Mouse (Mus musculus) liver, embryonic 12.5 days (tissue): ENCODE results near the gene Igsf9b. TPM values are rescaled to one million over a fixed set of nuclear protein-coding genes. Genes with fewer than 3 reads are reported as not detected.

ENCODE experiments used
- ATAC-seq: fragments of 200-750 bp; cut with Nextera tagmentation; 2 replicates; pipeline ENCODE4 v1.8.0; 2017; ENCODE audit warnings: moderate number of reproducible peaks, mild to moderate bottlenecking, moderate library complexity
- H3K27ac ChIP-seq: fragments of 300-500 bp; sonication (generic); 2 replicates; pipeline ENCODE4 v1.5.1; 2016; ENCODE audit warnings: mild to moderate bottlenecking
- H3K27me3 ChIP-seq: fragments of 300-500 bp; sonication (generic); replicated peaks from 2 replicates; pipeline ENCODE4 v1.6.1; 2016; ENCODE audit warnings: mild to moderate bottlenecking, moderate library complexity
- H3K36me3 ChIP-seq: fragments of 300-500 bp; sonication (generic); 2 replicates; pipeline ENCODE4 v1.6.1; 2016; ENCODE audit warnings: mild to moderate bottlenecking, moderate library complexity
- H3K4me1 ChIP-seq: fragments of 300-500 bp; sonication (generic); 2 replicates; pipeline ENCODE4 v1.6.1; 2016
- H3K4me2 ChIP-seq: fragments of 300-500 bp; sonication (generic); 2 replicates; pipeline ENCODE4 v1.6.1; 2016; ENCODE audit warnings: mild to moderate bottlenecking, moderate library complexity
- H3K4me3 ChIP-seq: fragments of 300-500 bp; sonication (generic); 2 replicates; pipeline ENCODE4 v1.5.1; 2016; ENCODE audit warnings: mild to moderate bottlenecking, moderate library complexity
- H3K9ac ChIP-seq: fragments of 300-500 bp; sonication (generic); 2 replicates; pipeline ENCODE4 v1.6.1; 2016; ENCODE audit warnings: mild to moderate bottlenecking, moderate library complexity
- H3K9me3 ChIP-seq: fragments of 300-500 bp; sonication (generic); replicated peaks from 2 replicates; pipeline ENCODE4 v1.6.1; 2016; ENCODE audit warnings: mild to moderate bottlenecking, moderate library complexity
- WGBS: fragments of 180-500 bp; shearing (Covaris S2); methylation state at CpG from one replicate; pipeline ENCODE4 v1.1.7; 2016; ENCODE audit not compliant: insufficient replicate concordance; 5-methylcytosine and 5-hydroxymethylcytosine counted together
- polyA plus RNA-seq: library from polyadenylated mRNA; unstranded; fragments of >200 nt; fragmentation: Nextera tagmentation; extraction: Ambion mirVana; gene quantifications from 2 replicates; pipeline ENCODE4 v1.2.1, GENCODE M21; 2016

The Igsf9b gene
- 0.15 and 0.20 TPM in 2 replicates for polyA plus RNA-seq

- no peak within 1 kb of the TSS for H3K9ac ChIP-seq
These were observed at the start of gene Igsf9b for GRCm38 (mm10) chr9:27298411-27299285. Gene Igsf9b (plus strand): TSS chr9:27299204.

DNA sequence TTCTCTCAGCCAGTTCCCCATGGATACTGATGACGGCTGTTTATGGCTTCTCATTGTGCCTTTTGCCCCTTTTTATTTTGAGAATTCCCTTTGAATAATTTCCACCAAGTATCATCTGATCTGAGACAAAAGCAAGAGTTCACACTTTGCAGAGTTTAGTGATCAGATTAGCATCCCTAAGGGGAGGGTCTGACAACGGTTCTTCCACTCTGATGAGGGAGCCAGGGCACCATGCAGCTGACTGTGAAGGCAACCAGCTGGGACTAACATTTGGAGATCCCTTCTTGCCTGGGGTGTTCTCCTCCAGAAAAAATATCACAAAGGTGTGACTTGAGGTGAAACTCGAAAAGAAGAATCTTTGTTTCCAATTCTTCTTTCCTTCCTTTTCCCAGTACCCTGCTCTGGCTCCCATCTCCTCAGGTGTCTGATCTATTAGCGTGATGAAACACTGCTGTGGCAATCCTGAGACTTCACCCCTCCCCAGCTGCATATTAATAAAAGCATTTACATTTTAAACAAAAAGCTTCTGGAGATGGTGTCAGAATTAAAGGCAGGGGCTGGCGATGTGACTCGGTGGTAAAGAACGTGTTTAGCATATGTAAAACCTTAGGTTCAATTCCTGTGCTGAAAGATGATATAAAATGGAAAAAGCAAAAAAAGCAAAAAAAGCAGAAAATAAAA lies 46.8 kb upstream of the Igsf9b start:
- no peak overlapping the region for H3K4me2 ChIP-seq
- H3K4me3 ChIP-seq = no peak overlapping the region
- no peaks in the 10 kb centered on the region for H3K36me3 ChIP-seq
- H3K27me3 ChIP-seq = no peaks in the 10 kb centered on the region
- no peak overlapping the region for H3K27ac ChIP-seq
- H3K4me1 ChIP-seq = no peaks in the 10 kb centered on the region
- no peaks in the 10 kb centered on the region for H3K9me3 ChIP-seq
- no peak for ATAC-seq
- 56% methylated on average over 7 of the region's 7 CpGs for WGBS
- H3K9ac ChIP-seq = no peak overlapping the region

More at GRCm38 (mm10) chr9:27298411-27299285, at the start of gene Igsf9b:
- no peaks in the 10 kb centered on the region for H3K36me3 ChIP-seq
- peak within 1 kb of the TSS; percentile 68 for H3K4me2 ChIP-seq
- H3K4me1 ChIP-seq = peaks cover 10% of the 10 kb centered on the region; the same call in 1 of the 2 replicates
- no peaks in the 10 kb centered on the region for H3K9me3 ChIP-seq
- no peak within 1 kb of the TSS for H3K27ac ChIP-seq
- H3K27me3 ChIP-seq = peaks cover 74% of the 10 kb centered on the region
- peak within 1 kb of the TSS; percentile 53 for H3K4me3 ChIP-seq
- peak; percentile 89 for ATAC-seq
- WGBS = under 1% methylated on average over 40 of the region's 40 CpGs

GRCm38 (mm10) chr9:27256454-27256853 lies 42.5 kb upstream of the Igsf9b start:
- 63% methylated on average over 6 of the region's 6 CpGs for WGBS
- ATAC-seq = no peak
- H3K4me1 ChIP-seq = no peaks in the 10 kb centered on the region
- H3K4me3 ChIP-seq = no peak overlapping the region
- H3K9ac ChIP-seq = no peak overlapping the region
- no peak overlapping the region for H3K4me2 ChIP-seq
- H3K36me3 ChIP-seq = no peaks in the 10 kb centered on the region
- H3K9me3 ChIP-seq = no peaks in the 10 kb centered on the region
- no peaks in the 10 kb centered on the region for H3K27me3 ChIP-seq
- no peak overlapping the region for H3K27ac ChIP-seq

- no peak overlapping the region for H3K4me2 ChIP-seq
- no peak overlapping the region for H3K4me3 ChIP-seq
- H3K36me3 ChIP-seq = no peaks in the 10 kb centered on the region
- WGBS = 57% methylated on average over 3 of the region's 3 CpGs
- no peaks in the 10 kb centered on the region for H3K27me3 ChIP-seq
- no peak overlapping the region for H3K27ac ChIP-seq
- ATAC-seq = no peak
- no peaks in the 10 kb centered on the region for H3K4me1 ChIP-seq
- no peaks in the 10 kb centered on the region for H3K9me3 ChIP-seq
- H3K9ac ChIP-seq = no peak overlapping the region
These were observed 38.5 kb upstream of the Igsf9b start for GRCm38 (mm10) chr9:27260378-27260947.

GRCm38 (mm10) chr9:27261905-27262304 lies 37.1 kb upstream of the Igsf9b start:
- ATAC-seq = no peak
- H3K27me3 ChIP-seq = no peaks in the 10 kb centered on the region
- no peaks in the 10 kb centered on the region for H3K9me3 ChIP-seq
- no peak overlapping the region for H3K9ac ChIP-seq
- H3K27ac ChIP-seq = no peak overlapping the region
- no peaks in the 10 kb centered on the region for H3K4me1 ChIP-seq
- no peak overlapping the region for H3K4me3 ChIP-seq
- 52% methylated on average over 2 of the region's 2 CpGs for WGBS
- no peak overlapping the region for H3K4me2 ChIP-seq
- no peaks in the 10 kb centered on the region for H3K36me3 ChIP-seq

- H3K9ac ChIP-seq = no peak overlapping the region
- no peak overlapping the region for H3K4me3 ChIP-seq
- H3K36me3 ChIP-seq = no peaks in the 10 kb centered on the region
- H3K4me2 ChIP-seq = no peak overlapping the region
- WGBS = 39% methylated on average over 3 of the region's 3 CpGs
- no peak overlapping the region for H3K27ac ChIP-seq
- H3K9me3 ChIP-seq = no peaks in the 10 kb centered on the region
- no peaks in the 10 kb centered on the region for H3K4me1 ChIP-seq
- H3K27me3 ChIP-seq = no peaks in the 10 kb centered on the region
- no peak for ATAC-seq
These were observed 34.0 kb upstream of the Igsf9b start for GRCm38 (mm10) chr9:27265009-27265408.

DNA sequence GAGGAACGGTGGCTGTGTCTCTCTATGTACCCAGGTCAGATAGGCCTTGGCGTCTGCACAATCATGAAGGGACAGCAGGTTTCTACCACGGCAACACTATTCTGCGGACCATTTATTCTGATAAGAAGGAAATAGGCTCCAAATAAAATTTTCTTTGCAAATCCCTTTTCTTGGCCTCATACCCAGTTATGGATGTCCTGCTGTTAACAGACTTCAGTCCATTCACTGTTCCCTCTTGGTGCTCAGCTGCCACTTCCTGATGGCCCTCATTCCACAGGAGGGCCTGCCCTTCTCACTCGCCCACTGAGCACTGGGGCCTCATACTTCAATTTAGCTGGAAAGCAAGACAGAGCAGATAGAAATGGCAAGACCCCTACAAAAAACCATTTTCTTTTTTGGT lies 31.1 kb upstream of the Igsf9b start:
- no peak overlapping the region for H3K4me2 ChIP-seq
- no peak overlapping the region for H3K4me3 ChIP-seq
- ATAC-seq = no peak
- no peaks in the 10 kb centered on the region for H3K9me3 ChIP-seq
- H3K27me3 ChIP-seq = no peaks in the 10 kb centered on the region
- no peak overlapping the region for H3K27ac ChIP-seq
- no peaks in the 10 kb centered on the region for H3K4me1 ChIP-seq
- 69% methylated on average over 5 of the region's 5 CpGs for WGBS
- H3K36me3 ChIP-seq = no peaks in the 10 kb centered on the region
- H3K9ac ChIP-seq = no peak overlapping the region

DNA sequence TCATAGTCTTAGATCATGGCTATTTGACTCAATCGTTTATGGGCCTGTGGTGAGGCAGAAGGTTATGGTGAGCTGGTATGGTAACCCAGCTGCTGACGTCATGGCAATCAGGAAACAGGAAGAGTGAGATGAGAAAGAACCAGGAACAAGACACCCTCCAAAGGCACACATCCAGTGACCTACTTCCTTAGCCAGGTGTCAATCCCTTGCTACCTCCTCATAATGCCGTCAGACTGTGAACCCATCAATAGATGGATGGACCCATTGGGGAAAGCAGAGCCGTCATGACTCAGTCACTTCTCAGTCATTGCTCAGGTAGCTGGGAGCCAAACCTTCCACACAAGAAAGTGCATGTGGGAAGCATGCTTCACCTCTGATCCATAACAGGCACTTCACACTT lies 30.5 kb upstream of the Igsf9b start:
- no peaks in the 10 kb centered on the region for H3K4me1 ChIP-seq
- H3K36me3 ChIP-seq = no peaks in the 10 kb centered on the region
- H3K27ac ChIP-seq = no peak overlapping the region
- WGBS = 58% methylated on average over 4 of the region's 4 CpGs
- H3K4me2 ChIP-seq = no peak overlapping the region
- no peaks in the 10 kb centered on the region for H3K9me3 ChIP-seq
- H3K4me3 ChIP-seq = no peak overlapping the region
- no peak overlapping the region for H3K9ac ChIP-seq
- H3K27me3 ChIP-seq = no peaks in the 10 kb centered on the region
- ATAC-seq = no peak

- Histone ChIP-seq H3K27me3 (no peaks in the 10 kb centered on the region), H3K27ac (no peak overlapping the region), H3K4me3 (no peak overlapping the region), H3K4me2 (no peak overlapping the region), H3K36me3 (no peaks in the 10 kb centered on the region), H3K9ac (no peak overlapping the region), H3K4me1 (no peaks in the 10 kb centered on the region), H3K9me3 (no peaks in the 10 kb centered on the region)
- no peak for ATAC-seq
- WGBS = 55% methylated on average over 4 of the region's 4 CpGs
These were observed 29.7 kb upstream of the Igsf9b start for GRCm38 (mm10) chr9:27269322-27269721.

GRCm38 (mm10) chr9:27269904-27270303 lies 29.1 kb upstream of the Igsf9b start:
- H3K36me3 ChIP-seq = no peaks in the 10 kb centered on the region
- H3K9me3 ChIP-seq = no peaks in the 10 kb centered on the region
- 52% methylated on average over 2 of the region's 2 CpGs for WGBS
- no peak overlapping the region for H3K9ac ChIP-seq
- no peaks in the 10 kb centered on the region for H3K4me1 ChIP-seq
- H3K4me3 ChIP-seq = no peak overlapping the region
- H3K27ac ChIP-seq = no peak overlapping the region
- no peak overlapping the region for H3K4me2 ChIP-seq
- no peak for ATAC-seq
- no peaks in the 10 kb centered on the region for H3K27me3 ChIP-seq

DNA sequence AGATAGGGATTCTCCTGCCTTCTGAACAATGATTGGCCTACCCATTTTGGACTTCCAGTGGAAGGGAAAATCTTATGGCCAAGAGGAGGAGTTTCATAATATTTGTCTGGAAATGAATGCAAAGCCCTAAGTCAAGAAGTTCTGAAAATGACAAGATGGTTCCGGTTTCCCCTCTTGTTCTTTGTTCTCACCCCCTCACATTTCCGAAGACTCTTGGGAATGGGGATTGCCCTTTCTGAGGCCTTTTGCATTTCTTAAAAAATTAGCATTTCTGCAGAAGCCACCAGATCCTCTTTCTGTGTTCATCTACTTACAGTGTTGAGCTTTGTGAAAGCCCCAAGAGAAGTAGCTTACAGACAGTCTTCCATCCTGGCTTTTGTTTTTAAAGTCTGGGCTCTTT lies 27.1 kb upstream of the Igsf9b start:
- WGBS = 69% methylated on average over 2 of the region's 2 CpGs
- Histone ChIP-seq H3K27me3 (no peaks in the 10 kb centered on the region), H3K9ac (no peak overlapping the region), H3K27ac (no peak overlapping the region), H3K36me3 (no peaks in the 10 kb centered on the region), H3K4me3 (no peak overlapping the region), H3K9me3 (no peaks in the 10 kb centered on the region), H3K4me1 (no peaks in the 10 kb centered on the region), H3K4me2 (no peak overlapping the region)
- ATAC-seq = no peak

DNA sequence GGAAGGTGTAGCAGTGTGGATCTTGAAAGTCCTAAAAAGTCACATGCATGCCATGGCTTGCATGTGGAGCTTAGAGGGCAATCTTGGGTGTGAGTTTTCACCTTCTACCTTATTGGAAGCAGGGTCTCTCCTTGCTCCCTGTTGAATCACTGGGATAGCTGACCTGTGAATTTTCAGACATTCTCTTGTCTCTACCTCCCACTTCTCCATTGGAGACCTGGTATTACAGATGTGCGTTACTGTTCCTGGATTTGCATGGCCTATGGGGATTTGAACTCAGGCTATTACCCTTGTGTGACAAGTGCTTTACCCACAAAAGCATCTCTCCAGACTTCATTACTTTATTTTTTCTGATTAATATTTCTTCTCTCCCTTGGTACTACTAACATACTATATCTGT lies 26.1 kb upstream of the Igsf9b start:
- no peak overlapping the region for H3K4me3 ChIP-seq
- H3K4me1 ChIP-seq = no peaks in the 10 kb centered on the region
- no peaks in the 10 kb centered on the region for H3K27me3 ChIP-seq
- no peaks in the 10 kb centered on the region for H3K9me3 ChIP-seq
- H3K27ac ChIP-seq = no peak overlapping the region
- no peaks in the 10 kb centered on the region for H3K36me3 ChIP-seq
- no peak overlapping the region for H3K4me2 ChIP-seq
- H3K9ac ChIP-seq = no peak overlapping the region
- no peak for ATAC-seq
- 77% methylated on average over 1 of the region's 1 CpGs for WGBS
